Mouse (Mus musculus): ENCODE results near the gene Ap3d1.

Gene Ap3d1

DNA sequence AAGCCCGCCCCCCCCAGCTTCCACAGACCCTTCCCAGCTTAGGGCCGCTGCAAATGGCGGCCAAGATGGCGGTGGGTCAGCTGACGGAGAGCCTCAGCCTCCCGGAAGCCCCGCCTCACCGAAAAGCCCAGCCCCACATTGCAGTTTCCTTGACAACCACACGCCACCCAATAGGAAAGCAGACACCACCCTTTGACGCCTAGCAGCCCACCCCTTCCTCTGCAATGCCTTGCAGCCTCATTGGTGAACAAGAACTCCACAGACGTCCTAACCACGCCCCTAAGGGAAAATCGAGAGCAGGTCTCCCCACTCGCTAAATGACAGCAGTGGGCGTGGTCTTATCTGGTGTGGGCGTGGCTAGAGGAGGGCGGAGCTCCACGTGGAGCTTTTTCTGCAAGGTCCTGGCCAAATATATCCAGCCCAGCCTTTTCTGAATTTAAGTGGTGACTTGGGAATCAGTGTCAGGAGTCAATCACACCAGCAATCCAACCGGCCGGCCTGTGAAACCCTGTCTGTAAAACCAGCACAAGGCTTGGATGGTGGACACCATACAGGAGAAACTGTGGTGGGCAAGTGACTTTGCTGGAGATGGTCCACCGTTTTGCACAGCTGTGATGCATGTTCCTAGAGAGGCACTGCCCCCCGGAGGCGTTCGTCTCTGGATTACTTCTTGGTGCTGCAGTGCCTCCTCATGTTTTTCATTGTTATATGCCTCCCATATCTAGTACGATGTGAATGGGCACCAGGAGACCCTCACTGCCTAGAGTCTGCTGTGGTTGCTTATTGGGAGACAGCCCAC lies at the start of gene Ap3d1:
TSS of gene Ap3d1 (minus strand) at position 85 of the 799 bp plus-strand sequence.
- peak; percentile 100 for DNase-seq (ENCODE audit: low spot score)

DNA sequence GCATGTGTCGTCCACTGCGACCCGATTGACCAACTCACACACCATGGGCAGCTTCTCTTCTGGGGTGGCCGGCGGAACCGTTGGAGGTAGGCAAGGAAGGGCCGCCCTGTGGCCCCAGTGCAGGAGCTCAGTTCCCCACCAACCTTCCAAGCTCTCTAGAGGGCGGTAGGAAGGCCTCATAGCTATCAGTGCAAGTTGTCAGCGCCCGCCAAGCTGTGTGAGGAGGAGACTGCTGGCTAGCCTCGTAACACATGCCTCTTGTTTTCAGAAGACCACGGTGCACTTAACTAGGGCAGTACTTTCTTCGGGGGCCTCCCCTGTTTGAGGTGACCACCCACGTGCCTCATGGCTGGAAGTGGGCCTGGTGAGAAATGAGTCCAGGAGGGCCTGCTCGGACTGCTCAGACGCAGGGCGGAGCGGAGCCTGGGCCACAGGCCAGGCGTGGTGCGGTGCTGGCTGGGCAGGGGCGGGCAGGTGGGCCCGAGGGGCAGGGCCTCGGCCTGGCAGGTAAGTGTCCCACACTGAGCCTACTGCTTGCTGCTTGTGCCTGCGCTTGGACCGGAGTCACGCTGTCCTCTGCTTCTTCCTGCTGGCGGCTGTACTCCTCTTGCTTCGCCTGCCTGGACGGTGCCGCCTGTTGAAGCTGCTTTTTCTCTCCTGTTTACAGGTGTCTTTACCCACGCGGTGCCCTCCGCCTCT lies 49.6 kb upstream of the Ap3d1 start:
- DNase-seq (ENCODE audit: low spot score), result no peak

DNA sequence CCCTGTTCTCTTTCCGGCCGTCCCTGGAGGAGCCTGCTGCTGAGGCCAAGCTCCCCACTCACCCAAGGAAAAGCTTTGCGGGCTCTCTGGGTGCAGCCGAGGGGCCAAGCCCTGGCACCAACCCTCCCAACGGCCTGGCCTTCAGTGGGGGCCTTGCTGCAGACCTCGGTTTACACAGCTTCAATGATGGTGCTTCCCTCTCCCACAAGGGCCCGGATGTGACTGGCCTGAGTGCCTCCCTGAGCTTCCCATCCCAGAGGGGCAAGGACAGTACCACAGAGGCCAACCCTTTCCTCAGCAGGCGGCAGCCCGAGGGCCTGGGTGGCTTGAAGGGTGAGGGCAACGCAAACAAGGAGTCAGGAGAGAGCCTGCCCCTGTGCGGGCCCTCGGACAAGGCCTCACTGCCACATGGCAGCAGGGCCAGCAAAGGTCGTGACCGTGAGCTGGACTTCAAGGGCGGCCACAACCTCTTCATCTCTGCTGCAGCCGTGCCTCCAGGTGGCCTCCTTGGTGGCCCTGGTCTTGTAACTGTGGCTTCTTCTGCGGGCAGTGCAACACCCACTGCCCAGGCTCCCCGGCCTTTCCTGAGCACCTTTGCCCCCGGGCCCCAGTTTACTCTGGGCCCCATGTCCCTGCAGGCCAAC lies 48.8 kb upstream of the Ap3d1 start:
- no peak for DNase-seq (ENCODE audit: low spot score)

DNA sequence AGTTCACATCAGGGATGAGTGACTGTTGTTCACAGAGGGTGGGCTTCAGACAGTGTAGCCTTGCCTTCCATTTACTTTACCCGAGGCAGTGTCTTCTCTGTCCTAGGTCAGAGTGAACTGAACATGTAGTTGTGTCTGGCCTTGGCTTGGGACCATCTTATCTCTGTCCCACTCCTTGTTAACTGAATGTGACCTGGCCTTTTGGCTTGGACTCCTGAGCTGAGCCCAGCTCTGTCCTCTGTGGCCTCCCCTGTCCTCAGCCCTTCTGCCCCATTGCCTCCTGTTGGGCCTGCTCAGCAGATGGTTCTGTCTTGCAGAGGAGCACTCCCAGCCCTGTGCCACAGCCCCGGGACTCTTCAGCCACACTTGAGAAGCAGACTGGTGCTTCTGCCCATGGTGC lies 45.5 kb upstream of the Ap3d1 start:
- DNase-seq (ENCODE audit: low spot score), result no peak

DNA sequence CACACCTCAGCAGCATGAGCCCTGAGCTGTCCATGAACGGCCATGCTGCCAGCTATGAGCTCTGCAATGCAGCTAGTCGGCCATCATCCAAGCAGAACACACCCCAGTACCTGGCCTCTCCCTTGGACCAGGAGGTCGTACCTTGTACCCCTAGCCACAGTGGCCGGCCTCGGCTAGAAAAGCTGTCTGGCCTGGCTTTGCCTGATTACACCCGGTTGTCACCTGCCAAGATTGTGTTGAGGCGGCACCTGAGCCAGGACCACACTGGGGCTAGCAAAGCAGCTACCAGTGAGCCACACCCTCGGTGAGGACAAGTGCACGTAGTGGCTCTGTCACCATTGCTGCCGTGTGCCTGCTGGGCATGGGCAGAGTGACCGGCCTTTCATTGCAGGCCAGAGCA lies 43.9 kb upstream of the Ap3d1 start:
- DNase-seq (ENCODE audit: low spot score), result no peak

DNA sequence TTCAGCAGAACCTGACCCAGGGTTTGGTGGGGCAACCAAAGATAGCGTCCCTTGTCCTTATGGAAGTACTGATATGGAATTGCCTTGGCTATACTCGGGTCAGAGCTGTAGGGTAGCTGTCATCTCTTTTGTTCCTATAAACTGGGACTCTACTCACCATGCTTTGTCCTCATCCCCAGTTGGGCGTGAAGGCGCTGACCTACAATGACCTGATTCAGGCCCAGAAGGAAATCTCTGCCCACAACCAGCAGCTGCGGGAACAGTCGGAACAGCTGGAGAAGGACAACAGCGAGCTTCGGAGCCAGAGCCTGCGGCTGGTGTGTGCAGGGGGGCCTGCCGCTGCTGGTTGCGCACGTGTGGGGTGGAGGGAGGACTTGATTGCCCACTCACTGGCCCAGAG lies 42.8 kb upstream of the Ap3d1 start:
- DNase-seq (ENCODE audit: low spot score), result no peak

DNA sequence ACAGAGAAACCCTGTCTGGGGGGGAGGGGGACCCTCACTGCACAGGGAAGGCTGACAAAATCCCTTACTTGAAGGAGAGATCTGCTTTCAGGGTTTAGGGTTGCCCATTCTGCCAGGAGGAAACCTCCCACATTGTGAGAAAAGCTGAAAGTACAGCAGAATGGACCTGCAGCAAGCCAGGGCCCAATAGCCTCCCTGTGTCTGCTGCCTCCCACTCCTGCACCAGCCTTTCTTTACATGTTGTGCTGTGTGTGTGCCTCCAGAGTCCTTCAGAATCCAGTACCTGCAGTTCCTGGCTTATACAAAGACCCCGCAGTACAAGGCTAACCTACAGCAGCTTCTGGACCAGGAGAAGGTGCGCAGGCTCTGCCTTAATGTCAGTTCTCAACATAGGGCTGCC lies 42.2 kb upstream of the Ap3d1 start:
- DNase-seq (ENCODE audit: low spot score), result no peak

DNA sequence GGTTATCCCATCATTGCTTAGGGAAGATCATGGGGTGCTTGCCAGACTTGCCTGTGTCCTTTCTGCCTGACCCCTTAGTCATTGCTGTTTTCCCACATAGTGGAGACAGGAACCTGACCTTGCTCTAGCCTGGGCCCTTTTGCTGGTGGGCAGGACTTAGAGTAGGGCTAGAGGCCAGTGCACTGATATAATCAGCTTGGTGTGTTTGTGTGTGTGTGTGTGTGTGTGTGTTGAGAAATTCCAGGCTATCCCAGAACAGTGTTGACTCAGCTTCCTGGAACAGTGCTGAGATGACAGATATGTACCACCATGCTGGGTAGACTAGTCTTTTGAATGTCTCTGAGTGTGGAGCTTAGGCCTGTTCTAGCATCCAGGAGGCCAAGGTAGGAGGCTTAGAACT lies 37.5 kb upstream of the Ap3d1 start:
- DNase-seq (ENCODE audit: low spot score), result no peak

DNA sequence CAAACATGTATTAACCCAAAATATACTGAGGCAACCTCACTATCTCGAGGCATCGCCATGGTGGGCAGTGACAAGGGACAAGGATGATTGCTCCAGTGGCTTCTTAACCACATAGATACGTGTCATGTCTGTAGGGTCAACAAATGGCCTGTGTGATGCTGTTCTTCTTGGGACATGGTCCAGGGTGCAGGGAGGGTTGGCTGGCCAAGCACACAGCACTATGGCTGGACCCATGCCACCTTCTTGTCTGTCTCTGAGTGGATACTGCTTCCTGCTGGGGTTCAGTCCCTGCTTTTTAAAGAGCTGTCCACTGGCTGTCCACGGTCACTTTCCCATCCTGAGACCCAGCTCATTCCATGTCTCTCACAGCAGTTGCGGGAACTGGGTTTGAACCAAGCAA lies 35.1 kb upstream of the Ap3d1 start:
- DNase-seq (ENCODE audit: low spot score), result no peak

DNA sequence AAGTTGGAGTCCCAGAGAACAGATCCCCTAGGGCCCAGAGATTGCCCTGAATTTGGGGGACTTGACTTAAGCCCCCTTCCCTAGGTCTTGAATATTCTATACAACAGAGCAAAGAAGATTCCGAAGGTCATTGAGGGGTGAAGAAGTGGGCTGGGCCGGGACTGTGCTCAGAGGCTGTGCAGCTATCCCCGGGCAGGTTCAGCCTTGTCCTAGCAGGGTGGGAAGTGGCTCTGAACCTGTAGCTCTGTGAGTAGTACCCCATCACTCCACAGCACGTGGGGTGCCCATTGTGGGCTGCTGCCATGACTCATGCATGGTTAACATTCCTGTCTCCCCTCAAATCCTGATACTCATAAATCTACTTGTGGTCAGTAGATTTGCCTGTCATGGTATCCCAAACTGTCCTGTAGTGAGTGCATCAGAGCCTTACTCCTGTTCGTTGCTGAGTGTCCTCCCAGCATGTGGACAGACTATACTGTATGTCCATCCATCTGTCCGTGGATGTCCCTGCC lies 34.4 kb upstream of the Ap3d1 start:
- DNase-seq (ENCODE audit: low spot score), result no peak

DNA sequence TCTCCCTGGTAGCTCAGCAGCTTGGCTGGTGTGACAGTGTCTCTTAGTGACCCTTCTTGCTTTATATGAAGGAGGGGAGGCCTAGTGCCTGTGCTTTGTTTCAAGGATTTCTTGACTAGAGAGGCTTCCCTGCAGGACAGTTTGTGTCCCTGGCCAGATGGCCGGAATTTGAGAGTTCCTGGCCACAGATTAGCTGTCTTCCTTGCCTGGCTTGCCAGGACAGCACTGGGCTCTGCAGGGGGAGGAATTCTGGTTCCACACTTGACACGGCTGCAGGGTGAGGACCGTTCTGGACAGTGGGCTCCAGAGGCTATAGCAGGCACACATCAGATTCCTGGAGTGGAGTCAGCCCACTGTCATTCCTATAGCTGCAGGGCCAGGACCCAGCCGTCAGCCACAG lies 33.7 kb upstream of the Ap3d1 start:
- no peak for DNase-seq (ENCODE audit: low spot score)

DNA sequence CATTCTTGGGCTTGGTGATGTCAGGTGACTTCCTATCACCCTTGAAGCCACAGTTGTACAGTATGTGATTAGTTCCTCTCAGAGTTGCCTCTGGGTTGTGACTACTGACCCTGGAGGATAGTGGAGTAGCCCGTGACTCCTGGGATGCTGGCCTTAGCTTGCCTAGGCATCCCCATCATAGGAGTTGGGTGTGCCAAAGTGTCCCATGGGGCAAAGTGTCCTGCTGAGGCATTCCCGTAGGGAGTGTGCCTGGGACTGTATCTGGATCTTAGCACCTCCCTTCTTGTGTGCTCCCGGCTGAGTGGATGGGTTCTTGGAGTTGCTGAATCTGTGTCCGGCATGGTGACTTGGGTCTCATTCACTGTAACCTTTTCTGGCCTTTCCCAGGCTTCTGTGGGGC lies 32.9 kb upstream of the Ap3d1 start:
- no peak for DNase-seq (ENCODE audit: low spot score)

DNA sequence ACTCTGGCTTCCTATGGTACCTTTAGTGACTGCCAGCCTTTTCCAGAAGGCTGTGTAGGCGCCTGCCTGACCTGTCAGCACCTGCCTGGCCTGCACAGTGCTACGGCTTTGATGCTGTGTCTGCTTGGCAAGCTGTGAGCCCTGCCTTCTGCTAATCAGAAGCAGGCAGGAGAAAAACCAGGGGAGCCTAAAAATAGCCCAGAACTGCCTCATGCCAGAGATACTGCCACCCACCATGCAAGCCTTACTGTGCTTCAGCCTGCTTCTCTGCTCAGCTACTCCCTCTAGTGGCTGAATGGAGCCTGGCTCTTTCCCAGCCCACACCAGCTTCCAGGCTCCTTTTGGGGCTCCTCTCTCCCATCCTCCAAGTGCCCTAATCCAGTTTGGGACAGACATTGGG lies 32.5 kb upstream of the Ap3d1 start:
- DNase-seq (ENCODE audit: low spot score), result peak; percentile 74

DNA sequence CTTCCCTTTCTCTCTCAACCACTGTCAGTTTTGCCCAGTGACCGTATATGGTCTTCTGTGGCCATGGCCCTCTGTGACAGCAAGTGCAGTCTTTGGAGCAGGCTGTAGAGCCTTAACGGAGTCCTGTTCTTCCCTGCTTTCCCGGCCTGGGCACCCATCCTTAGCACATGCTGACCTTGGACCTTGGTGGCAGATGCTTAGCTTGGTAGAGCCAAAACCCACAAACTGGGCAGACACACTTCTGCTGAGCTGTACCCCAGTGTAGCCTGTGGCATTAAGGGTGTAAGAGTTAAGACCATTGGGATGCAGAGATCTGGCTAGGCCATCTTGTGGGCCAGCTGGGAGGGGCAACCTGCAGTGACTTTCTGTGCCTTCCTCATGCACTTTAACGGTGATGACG lies 31.8 kb upstream of the Ap3d1 start:
- no peak for DNase-seq (ENCODE audit: low spot score)

DNA sequence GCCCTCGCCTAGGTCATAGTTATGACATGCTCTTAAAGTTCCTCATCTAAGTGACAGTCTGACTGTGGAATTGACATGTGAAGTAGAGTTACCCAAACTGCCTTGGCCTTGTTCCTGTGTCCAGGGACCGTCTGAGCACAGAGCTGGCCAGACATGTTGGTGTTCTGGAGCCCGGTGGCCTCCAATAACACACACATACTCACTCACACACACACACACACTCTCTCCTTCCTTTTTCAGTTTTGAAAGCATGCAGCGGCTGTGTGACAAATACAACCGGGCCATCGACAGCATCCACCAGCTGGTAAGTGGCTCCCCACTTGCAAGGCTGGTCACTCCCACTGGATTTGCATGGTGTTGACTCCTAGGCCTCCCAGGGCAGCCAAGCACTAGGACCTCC lies 26.3 kb upstream of the Ap3d1 start:
- DNase-seq (ENCODE audit: low spot score), result no peak

DNA sequence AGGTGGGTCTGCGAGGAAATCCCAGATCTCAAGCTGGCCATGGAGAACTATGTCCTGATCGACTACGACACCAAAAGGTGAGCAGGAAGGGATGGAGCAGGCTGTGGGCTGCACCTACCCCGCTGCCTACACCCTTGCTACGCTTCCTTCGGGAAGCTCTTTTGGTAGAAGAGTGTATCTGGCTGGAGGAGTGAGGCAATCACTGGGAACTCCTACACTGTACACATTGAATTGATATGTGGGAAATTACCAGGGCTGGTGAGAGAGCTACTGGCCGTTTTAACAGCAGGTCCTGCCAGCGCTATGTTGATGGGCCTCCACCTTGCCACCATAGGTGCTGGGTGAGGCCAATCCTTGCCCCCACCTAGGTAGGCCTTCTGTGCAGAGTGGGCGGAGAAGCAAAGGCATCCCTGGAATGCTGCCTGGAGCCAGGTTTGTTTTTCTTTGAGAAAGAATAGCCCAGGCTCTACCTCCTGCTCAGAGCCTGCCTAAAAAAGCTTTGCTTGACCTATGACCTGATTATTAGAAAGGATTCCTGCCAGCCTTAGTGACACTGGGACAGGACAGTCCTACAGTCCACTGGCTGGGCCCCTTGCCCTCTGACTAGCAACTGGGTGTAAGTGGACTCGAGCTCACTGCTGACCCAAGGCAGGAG lies 24.2 kb upstream of the Ap3d1 start:
- DNase-seq (ENCODE audit: low spot score), result no peak

DNA sequence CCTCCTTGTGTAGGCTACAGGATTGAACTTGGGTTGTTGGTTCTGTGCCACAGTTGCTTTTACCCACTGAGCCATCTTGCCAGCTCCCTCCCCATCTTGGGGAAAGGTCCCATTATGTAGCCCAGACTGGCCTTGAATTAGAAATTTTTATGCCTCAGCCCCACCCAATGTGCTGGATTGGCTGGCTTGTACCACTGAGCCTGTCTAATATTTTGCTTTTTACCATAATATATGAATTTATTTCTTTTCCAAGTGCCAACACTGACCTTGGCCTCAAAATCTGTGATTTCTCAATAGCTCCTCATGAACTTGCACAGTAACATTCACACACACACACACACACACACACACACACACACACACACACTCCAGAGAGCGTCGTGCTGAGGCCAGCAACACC lies 23.7 kb upstream of the Ap3d1 start:
- no peak for DNase-seq (ENCODE audit: low spot score)

DNA sequence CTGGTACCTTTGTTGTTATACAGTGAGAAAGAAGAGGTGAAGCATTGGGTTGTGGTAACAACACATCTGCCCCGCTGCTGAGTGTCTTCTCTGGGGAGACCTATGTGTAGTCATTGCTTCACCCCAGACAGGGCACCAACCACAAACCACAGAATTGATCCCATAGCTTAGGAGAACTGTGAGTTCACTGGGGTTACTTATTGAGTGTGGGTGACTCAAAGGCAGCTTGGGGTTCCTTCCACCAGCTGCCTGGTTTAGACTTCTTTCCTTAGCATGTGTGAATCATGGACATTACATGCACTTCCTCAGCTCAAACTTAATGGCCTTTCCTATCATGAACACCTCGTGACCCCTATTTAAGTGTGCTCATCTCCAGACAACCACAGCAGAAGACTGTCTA lies 21.4 kb upstream of the Ap3d1 start:
- no peak for DNase-seq (ENCODE audit: low spot score)

DNA sequence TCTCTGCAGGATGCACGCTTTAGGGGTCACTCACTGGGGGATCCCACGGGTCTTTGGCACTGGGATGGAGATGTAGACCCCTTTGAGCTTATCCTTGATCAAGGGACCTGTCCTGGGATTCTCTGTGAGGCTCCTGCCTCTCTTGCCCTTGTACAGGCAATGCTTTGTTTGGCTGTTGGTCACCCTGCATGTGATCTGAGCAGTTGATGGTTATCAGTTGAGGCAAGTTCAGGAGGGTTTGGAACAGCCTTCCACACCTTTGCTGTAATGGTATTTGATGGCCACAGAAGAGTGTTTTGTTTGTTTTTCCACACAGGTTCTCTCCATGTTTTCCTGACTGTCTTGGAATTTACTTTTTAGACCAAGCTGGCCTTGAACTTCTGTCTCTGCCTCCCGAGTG lies 19.8 kb upstream of the Ap3d1 start:
- no peak for DNase-seq (ENCODE audit: low spot score)

DNA sequence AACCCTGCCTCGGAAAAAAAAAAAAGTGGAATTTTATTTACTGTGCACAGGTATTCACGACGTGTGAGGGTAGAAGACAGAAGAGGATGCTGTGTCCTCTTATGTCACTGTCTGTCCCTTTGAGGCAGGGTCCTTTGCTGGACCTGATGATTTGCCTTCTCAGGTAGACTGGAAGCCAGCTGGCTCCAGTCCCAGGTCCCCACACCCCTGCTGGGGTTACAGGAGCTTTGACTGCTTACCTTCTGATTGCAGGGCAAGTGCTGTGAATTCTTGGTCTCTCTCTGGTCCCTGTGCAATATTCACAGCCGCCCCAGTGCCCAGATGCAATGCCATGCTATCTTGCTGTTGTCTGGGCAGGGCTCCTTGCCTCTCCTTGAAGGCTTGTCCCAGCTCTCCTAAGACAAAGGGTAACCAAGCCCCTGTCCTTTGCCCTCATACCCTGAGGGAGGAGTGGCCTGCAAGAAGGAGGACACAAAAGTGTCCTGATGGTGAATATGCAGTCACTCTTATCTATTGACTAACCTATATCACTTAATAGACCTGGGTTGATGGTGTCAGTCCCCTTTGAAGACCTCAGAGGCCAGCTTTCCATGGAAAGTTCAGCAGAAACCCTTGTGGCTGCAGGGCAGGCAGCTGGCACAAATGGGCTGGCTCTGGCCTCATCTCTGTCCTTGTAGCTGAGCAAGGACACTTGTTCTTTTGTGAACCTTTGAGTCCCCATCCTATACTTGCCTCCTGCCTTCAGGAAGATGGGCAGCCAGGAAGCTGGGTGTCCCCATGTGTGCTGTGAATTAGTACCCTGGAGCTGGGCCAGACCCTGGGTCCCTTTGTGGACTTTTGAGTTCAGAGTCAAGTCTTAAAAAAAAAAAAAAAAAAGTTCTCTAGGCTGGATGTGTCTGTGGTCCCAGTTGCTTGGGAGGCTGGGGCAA lies 18.8 kb upstream of the Ap3d1 start:
- no peak for DNase-seq (ENCODE audit: low spot score)

DNA sequence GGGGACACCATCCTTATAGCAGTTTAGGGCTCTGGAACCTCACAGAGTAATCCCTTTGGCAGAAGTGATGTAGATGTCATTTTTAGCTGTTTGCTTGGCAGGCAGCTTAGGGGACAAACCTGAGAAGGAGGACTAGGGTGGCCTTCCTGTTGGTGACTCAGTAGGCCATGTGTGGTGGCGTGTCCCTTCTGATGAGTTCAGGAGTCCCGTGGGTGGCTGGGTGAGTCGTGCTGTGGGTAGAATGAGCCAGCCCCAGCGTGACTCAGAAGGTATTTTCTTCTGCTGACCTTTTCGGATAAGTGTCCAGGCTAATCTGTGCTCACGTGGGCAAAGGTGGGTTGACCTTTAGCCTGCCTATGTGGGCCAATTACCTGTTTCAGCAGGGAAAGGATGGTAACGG lies 16.6 kb upstream of the Ap3d1 start:
- DNase-seq (ENCODE audit: low spot score), result no peak

DNA sequence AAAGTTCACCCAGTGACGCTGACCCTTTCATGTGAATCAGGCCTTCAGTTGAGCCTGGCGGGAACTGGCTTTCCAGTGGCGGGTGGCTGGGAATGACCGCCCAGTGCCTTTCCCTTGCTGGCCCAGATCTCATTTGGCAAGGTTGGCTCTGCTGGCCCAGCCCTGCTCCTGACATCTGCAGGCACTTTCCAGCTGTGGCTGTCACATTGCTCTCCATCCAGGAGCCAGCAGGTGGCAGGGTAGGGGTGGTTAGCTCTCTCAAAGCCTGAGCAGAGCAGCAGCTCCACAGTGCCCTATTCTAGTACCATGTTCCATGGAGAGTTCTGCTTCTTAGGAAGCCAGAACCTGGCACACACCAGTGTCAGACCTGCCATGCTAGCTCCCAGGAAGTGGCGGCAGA lies 15.7 kb upstream of the Ap3d1 start:
- peak; percentile 55 for DNase-seq (ENCODE audit: low spot score)

Measured in testis, postnatal 14 days (tissue).